1 mouse cellular context compared by ENCODE assay signal in the genomic region with DNA sequence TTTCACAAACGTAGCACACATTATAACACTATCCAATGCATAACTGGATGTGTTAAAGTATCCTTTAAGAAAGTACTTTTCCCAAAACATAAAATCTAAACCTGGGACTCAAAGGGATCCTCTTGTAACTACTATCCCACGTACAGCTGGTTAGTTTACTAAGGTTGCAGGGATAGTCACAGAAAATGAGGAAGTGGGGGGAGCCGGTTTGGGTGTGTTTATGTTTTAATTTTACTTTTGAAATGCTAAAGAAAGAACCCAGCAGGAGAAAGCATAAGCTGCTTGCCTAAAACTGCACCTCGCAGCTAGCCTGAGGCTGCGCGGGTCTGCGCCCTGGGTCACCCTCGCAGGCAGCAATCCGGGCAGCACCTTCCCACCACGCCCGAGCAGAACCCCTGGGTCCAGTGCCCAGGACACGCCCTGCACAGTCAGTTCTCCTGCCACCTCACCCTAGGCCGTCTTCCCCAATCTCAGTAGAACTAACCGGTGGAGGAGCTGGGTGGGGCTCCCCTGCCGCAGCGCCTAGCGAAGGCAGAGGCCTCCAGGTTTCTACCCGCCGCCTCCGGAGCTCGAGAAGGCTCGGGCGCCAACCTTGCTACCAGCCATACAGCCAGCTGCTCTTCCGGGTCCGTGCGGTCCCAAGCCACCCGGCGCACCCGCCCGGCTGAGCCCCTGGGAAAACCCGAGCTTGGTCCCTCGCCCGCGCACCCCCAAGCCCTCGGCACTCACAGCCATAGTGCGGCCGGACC.
TF ChIP-seq lines count a peak whose summit lies in the region.

No protein-coding gene starts in this region.

TF ChIP-seq in MEL, 35 proteins besides CTCF, POLR2A, EP300 and RAD21 (continued from another document):
- TF ChIP-seq MAZ (IDR thresholded peaks at IDR 0.05; ENCODE audit: low read depth, low read length) (peak; percentile 34; the same call in 1 of the 2 replicates), MYB (IDR thresholded peaks at IDR 0.05; ENCODE audit: low read depth, low read length) (no peak), NELFE (IDR thresholded peaks at IDR 0.05; ENCODE audit: low read depth, low read length) (no peak), GABPA (IDR thresholded peaks at IDR 0.05; ENCODE audit: low read depth, low read length) (no peak), ZMIZ1 (IDR thresholded peaks at IDR 0.05; ENCODE audit: low read depth, low read length) (no peak), MXI1 (IDR thresholded peaks at IDR 0.05; ENCODE audit: low read depth, low read length) (peak; percentile 70), TBP (IDR thresholded peaks at IDR 0.05; ENCODE audit: low read depth, low read length) (peak; percentile 89), SIN3A (IDR thresholded peaks at IDR 0.05; ENCODE audit: low read length) (peak; percentile 78), ZNF384 (IDR thresholded peaks at IDR 0.05; ENCODE audit: low read depth, low read length) (no peak), CHD2 (IDR thresholded peaks at IDR 0.05; ENCODE audit: low read length) (no peak), POLR2AphosphoS5 (IDR thresholded peaks at IDR 0.05; ENCODE audit: borderline replicate concordance, low read depth, low read length) (no peak), MEF2A (IDR thresholded peaks at IDR 0.05; ENCODE audit: extremely low read depth, insufficient replicate concordance, low read depth, low read length, poor library complexity, severe bottlenecking) (no peak), SMC3 (IDR thresholded peaks at IDR 0.05; ENCODE audit: low read depth, low read length) (no peak), RCOR1 (IDR thresholded peaks at IDR 0.05; ENCODE audit: low read depth, low read length) (no peak)
